Mouse (Mus musculus): ENCODE data around the gene Prr5l. TPM values are rescaled to one million over a fixed set of nuclear protein-coding genes. Genes with fewer than 3 reads are reported as not detected.

Gene Prr5l
- total RNA-seq, 2 experiments from 2014 or later, result 0.17 to 0.35 TPM

DNA sequence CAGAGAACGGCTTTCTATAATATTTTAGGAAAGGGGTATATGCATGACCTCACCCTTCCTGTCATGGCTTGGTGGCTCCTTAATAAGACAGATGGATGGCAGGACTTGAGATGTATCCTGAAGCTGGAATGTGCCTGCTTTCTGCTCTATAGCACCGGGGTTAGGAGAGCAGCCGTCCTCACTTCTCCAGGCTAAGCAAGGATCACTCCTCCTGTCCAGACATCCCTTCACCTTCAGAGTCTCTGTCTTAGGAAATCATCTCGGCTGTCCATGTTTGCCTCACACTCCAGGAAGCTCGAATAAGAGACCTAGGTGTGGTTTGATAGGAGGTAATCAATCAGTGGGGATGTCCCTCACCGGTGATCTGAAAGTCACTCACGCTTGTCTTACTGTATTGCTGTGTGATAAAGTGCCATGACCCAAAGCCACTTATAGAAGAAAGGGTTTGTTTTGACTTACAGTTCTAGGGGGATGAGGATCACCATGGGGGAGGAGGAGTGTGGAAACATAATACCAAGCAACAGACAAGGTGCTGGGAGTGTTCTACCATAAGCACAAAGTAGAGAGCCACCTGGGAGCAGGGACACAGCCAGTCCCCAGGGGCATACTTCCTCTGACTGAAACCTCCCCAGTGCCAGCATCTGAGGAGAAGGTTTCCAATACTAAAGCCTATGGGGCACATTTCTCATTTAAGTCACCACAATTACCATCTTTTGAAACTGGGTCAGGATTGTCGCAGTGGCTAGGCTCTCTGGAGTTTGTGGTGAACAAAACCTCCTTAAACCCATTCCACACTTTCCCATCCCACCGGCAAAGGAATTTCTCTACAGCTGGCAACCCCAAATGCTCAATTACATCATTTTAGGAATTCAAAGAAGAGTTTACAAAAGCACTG, 57.4 kb downstream of the Prr5l start:
- ATAC-seq (replicated peaks; ENCODE audit: poor library complexity), result no peak

DNA sequence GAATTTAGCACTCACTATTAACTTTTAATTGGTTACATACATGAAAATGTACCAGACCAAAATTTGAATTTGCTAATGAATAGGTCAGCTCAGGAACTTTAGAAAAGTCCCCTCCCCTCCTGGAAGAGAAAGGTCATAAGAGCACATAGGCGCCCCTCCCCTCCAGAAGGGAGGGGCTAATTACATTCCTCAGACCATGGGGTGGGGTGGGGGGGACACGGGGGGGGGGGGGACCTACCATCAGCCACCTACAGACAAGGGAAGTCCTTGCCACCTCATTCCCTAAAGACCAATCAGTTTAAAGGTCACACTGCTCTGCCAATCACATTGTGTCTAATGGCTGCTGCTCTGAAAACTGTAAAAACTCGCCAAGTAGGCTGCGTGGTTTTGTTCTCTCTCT, 59.0 kb downstream of the Prr5l start:
- no peak for ATAC-seq (replicated peaks; ENCODE audit: poor library complexity)

DNA sequence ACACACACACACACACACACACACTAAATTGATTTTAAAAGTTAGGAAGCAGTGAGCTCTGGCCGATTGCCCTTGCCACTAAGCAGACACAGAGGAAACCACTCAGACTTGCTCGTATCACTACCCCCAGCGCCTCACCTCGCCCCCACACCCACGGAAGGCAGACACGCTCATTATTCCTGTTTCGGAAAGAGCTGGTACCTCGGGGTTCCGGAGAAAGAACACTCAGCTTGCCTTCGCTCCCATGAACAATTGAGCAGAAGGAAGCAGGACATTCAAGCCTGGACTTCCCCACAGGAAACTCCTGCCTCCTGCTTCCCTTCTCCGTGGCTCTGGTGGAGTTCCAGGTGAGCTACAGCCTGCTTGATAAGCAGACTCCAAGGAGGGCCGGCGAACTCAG, 60.0 kb downstream of the Prr5l start:
- ATAC-seq (replicated peaks; ENCODE audit: poor library complexity), result no peak

DNA sequence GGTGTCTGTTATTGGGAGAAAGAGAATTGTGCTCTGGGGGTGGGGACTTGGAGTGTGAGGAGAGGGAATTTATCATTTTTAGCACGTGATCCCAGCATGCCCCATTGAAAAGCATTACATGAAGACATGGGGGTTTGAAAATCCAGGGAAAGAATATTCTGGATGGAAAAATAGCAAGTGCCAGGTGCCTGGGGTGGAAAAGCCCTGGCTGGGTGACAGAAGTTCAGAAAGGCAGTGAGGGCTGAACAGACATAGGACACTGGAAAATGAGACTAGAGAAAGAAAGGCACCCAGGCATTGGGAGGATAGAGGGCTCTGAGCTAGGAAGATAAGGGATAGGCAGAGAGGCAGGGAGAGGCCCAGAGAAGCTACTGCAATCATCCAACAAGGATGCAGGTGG, 62.0 kb downstream of the Prr5l start:
- ATAC-seq (replicated peaks; ENCODE audit: poor library complexity), result no peak

DNA sequence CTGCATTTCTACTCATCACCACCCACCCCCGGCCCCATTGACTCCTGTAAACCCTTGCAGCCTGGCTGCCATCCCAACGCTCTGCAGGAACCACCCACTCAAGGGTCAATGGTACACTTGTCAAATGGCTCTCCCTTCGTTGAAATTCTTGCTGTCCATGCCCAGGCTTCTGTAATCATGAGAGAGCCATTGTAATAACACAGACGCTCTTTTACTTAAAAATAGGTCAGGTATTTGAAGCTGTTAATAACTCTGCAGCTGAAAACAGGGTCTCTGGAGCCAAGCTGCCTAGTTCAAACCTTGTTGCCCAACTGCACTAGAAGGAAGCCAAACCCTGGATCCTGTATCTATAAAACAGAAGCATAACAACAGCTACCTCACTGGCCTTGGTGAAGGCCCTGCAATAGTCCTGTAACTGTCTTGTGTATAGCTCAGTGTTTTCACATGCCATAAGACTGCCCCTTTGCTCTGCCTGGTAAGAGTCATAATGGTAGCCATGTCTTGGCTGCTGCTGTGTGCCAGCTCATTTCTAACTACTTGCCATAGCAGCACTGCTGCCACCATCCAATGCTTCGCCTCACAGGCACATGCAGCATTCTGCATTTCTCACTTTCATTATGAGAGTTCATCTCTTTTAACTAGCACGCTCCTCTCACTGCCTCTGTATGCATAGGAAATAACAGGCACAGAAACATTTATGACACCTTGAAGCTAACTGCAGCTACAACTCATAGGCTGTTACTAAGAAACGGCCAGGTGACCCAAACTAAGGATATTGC, 63.7 kb downstream of the Prr5l start:
- ATAC-seq (replicated peaks; ENCODE audit: poor library complexity), result no peak

DNA sequence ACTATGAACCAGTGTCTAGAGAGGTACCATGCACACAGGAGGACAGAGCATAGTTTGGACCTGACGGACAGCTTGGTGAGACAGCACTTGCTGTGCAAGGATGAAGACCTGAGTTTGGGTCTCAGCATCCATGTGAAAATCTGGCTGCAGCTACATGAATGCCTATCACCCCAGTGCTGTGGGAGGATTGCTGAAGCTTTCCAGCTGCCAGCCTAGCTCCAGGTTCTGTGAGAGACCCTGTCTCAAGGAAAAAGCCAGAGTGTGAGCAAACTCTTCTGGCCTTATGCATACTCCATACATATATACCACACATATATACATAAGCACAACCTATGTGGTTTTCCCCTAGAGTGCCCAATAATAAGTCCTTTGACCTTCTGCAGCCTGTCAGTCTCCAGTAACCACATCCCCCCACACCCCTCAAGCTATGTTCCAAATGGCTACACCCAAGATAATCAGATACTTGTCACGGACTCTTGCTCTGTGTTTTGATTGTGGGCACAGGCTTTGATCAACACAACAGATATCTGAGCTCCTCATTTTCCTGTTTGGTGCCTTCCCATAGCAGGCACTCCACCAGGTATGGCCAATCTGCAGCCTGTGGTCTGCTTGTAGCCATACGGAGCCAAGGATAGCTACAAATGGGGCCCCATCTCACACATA, 66.0 kb downstream of the Prr5l start:
- ATAC-seq (replicated peaks; ENCODE audit: poor library complexity), result no peak

DNA sequence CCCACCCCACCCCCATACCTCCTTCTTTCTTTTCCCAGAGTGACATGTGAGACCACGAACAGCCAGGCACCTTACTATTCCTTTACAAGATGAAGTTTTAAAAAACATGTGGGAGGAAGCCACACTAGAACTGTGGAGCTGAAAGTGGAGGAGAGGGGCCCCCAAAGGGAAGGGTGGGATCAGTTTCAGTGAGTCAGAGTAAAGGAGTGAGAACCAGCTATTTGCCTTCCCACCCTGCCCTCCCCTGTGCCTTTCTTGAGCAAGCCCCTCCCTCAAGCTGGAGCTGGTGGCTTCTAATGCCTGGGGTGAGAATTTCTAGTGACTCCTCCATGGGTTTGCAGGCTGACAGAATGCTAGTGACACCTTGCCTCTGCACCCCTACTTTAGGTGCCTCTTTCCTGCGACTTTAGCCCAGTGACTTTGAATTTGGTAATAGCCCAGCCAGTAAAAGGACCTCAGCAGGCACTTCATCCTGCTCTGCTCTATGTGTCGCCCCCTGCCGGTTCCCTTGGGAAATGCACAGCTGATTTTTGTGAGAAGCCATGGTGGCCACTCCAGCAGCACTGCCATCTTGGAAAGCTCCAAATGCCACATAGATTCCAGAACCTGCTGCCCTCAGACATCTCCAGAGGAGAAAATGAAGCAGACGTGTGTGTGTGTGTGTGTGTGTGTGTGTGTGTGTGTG, 67.4 kb downstream of the Prr5l start:
- ATAC-seq (replicated peaks; ENCODE audit: poor library complexity), result peak; percentile 83

DNA sequence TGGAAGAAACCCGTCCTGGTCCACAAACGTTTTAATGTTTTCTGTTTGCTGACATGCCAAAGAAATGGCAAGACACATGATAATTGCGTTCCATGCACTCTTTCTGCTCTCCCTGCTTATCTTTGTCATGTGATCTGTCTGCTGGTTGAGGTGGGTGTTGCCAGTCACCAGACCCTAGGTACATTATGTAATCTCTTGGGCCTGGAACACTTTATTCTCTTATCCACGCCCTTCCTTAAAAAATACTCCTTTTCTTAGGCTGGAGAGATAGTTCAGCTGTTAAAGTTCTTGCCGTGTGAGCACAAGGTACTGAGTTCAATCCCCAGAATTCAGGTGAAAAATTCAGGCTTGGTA, 68.6 kb downstream of the Prr5l start:
- no peak for ATAC-seq (replicated peaks; ENCODE audit: poor library complexity)

DNA sequence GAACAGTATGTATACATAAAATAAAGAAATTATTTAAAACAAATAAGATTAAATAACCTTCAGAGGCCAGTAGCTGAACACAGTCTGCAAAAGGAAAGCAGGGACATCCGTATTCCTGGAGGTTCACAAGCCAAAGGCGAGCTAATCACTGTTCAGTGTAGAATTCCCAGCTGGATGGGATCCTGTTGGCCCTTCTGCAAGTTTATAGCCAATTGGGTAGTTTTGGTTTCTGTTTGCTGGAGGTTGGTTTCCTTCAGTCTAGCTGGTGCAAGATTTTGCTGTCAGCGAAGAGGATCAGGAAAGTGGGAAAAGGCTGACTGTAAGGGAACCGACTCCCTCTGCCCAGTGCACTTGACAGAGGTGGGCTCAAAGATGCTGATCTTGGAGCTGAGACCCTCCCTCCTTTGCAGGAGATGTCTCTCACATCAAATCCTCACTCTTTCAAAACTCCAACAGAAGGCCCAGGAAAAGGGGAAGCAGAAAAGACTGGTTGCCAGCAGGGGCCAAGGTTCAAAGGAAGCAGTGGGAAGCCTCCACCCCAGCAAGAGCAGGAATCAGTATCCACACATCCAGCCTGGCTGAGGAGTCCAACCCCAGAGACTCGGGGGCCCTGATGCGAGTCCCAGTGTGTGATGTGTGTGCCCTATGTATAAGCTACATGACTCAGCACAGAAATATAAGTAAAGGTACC, 69.1 kb downstream of the Prr5l start:
- no peak for ATAC-seq (replicated peaks; ENCODE audit: poor library complexity)

DNA sequence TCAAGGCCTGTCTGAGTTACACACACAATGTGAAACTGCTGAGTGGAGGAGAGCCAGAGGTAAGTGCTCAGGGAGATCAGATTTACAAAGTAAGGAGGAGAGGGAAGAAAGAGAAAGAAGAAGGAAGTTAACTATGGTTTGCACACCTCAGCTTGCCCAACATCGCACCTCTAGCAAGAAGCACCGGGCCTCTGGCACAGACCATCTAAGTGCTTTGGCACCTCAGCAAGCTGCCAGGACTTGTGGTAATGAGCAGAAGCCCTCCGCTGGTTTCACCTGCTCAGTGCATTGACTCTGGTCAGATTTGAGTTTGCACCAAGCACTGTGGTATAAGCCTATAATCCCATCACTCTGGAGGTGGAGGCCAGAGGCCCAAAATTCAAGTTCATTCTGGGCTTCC, 70.9 kb downstream of the Prr5l start:
- no peak for ATAC-seq (replicated peaks; ENCODE audit: poor library complexity)

DNA sequence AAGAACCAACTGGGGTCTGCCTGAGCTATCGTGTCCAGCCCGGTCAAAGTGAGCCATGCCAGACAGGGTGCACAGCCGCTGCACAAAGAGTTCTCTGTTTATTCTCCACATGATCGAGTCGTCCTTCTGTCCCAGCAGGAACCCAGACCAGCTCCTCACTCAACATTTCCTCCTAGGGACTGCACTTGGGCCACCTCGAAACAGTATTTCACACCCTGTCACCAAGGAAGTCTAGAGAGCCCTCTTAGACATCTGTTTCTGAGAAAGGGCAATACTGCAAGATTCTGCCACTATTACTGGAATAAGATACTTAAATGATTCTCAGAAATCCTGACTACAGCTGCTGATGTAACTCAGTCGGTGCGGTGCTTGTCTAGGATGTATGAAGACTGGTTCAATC, 72.1 kb downstream of the Prr5l start:
- no peak for ATAC-seq (replicated peaks; ENCODE audit: poor library complexity)

DNA sequence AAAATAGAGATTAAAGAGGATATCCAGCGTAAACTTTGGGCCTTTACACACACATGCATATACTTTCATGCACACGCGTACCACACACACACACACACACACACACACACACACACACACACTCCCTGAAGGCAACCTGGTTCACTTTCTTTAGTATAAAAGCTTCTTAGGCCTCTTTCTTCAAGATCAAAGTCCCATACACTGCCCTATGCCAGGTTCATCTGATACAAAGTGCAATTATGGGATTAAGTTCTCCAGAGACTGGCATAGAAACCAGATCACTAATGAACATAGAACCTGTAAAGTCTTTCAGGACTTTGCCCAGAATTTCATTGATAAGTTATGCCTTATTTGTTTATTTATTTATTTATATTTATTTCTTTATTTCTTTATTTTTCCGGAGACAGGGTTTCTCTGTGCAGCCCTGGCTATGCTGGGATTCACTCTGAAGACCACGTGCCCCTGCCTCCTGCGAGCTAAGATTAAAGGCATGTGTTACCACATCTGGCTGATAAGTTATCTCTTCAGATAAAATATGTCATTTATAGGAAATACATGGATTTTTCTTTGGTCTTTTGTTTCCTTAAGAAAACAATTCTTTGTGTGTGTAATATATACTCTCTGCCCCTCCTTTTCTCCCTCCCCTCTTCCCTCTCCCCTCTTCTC, 73.1 kb downstream of the Prr5l start:
- no peak for ATAC-seq (replicated peaks; ENCODE audit: poor library complexity)

DNA sequence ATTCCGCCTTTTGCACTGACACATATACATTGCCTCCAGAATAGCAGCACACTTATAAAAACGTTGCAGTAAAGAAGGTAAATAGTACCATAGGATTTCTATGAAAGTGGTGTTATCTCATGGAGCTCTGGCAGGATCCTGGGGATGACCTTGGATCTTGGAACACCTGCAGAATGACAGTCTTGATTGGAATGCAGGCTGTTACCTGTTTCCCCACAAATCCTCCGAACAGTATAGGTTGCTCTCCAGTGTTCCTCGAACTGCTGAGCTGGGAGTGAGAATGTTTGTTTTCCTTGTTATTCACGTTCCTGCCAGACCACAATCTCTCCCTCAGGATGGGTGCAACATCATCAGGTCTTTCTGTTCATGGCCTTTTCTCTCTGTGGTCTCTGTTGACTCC, 75.1 kb downstream of the Prr5l start:
- no peak for ATAC-seq (replicated peaks; ENCODE audit: poor library complexity)

DNA sequence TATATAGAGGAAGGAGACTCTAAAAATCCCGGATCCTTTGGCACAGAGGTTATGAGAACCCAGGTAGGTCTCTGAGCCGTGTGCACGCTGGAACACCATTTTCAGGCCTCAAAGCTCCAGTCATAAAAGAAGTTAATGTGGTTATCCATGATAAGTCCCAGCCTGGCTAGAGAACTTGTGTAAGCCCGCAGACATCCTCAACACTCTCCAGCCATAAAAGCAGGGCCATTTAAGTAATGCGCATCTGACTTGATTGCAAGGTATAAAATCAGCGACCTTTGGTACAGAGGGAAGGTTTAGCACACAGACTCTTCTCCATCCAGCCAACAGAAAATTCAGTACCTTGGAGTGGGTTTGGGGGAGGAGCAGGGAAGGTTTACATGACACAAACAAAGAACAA, 80.6 kb downstream of the Prr5l start:
- ATAC-seq (replicated peaks; ENCODE audit: poor library complexity), result no peak

DNA sequence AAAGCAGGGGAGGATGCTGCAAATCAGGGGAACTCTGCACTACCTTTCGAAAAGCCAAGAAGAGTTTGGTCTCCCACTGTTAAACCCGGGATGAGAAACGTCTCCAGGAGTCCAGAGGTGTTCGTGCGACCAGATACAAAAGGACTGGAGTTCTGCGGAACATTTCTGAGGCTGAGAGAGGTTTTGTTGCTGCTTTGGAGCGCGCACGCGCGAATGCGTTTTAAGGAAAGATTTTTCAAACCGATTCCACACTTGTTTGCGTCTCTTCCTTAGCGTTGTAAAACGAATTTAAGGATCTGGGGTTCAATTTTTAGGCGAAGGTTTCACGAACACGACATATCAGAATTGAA, 85.0 kb downstream of the Prr5l start:
- ATAC-seq (replicated peaks; ENCODE audit: poor library complexity), result no peak

DNA sequence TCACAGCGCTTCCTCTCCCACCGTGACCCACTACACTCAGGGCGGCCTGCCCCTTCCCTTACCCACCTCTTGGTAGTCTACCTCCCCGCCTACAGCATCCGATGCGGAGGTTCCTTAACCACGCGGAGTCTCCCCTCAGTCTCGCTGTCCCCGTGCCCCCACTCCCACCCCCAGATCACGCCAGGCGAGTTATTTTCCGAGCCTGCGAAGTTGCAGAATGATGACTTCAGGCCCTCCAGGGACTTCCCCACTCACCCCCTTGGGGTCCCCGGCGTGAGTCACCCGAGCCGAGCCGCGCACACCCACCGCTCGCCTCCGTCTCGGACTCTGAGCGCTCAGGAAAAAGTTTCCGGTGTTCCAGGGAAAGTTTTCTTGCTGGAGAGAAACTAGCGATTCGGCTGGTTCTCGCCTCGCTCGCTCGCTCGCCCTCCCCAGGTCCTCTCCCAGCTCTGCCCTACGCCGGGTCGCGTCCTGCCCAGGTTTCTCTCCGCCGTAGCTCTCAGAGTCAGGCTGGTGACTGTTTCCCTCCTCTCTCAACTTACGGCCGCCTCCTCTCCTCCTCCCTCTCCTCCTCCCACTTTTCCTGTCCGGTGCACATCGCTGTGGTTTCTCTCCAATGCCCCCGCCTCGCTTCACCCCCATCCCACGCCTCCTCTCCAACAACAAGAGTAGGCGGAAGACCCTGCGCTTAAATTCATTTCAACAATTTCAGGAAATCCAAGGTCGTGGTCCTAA, 85.5 kb downstream of the Prr5l start:
- ATAC-seq (replicated peaks; ENCODE audit: poor library complexity), result peak; percentile 18

DNA sequence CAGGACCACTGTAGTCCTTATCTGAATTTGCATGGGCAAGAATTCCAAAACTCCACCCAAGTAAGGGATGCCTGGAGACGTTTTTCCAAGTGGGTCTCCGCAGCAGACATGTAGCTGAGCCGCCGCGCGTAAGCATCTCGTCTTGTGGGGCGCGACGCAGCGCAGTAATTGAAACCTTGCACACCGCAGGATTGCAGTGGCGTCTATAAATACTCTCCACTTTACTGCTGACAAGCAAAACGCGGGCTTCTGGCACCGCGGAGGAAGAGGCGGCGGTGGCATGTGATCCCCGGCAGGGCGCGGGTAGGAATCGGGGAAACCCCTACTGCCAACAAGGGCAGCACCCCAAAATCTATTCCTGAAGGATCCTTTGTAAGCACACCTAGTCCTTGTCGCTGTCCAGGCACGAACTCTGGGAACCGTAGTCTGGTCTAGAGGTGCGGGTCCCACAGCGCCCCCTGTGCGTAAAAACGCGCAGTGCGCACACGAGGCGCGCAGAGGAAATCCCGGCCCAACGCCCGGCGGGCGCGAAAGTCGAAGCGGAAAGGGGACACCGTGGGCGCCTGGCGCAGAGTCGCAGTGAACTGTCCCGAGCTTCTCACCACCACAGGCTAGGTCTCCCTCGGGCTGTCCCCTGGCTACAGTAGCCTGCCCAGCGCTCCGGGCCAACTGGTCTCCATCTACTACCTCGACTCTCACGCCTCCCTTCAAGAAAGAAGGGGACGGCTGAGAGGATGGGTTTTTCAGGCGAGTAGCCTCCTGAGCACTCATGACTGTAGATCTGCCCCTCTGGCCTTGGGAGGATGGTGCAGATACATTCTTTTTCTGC, 86.3 kb downstream of the Prr5l start:
- ATAC-seq (replicated peaks; ENCODE audit: poor library complexity), result peak; percentile 89

DNA sequence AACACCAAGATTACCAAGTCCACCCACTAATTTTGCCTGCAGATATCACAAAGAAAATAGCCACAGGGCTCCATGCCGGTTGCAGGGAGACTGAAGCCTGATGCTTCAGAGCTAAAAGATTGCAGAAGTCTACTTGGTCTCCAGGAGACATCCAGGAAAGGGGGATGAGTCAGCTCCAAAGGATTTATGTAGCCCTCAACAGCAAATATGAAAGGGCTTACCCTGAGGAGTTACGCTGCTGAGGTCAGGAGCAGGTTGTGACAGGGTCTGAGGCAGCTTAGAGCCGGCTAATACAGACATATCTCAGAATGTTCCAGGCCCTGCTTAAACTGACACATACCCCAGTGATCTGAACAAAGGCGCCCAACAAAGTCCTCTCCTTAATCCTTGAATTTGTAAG, 90.7 kb downstream of the Prr5l start:
- ATAC-seq (replicated peaks; ENCODE audit: poor library complexity), result no peak

DNA sequence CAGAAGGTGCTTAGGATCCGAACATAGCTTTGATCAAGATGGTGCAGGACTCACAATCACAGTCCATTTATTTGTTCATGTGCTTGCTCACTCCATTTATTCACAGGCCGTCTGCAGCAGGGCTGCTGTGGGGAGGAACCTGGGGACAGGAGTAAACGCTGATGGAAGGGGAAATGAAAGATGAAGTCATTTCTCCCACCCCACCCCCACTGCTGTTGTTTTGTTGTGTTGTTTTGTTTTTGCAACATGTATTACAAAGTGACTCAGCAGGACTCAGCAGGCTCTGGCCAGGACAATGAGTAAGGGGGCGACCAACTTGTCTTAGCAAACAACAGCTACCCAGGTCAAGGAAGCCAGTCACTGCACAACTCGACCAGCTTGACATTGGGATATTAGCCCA, 99.6 kb downstream of the Prr5l start:
- no peak for ATAC-seq (replicated peaks; ENCODE audit: poor library complexity)
